ENCODE assay signal across 8 mouse cellular contexts in the genomic region with DNA sequence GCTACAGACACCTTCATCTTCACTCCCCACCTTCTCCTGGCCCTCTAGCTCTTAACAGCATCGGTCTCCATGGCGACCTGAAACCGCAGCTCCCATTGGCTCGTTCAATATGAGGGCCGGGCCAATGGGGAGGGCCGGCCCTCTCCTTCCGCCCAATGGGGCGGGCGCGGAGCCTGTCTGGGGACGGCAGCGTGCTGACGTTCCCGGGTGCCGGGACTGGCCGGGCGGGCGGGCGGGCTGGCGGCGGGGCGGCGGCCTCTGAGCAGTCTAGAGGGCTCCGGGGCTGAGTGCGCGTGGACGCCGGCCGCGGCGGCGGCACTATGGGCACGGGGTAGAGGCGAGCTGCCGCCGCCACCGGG. TPM values are rescaled to one million over a fixed set of nuclear protein-coding genes. Genes with fewer than 3 reads are reported as not detected.
DNase-seq lines count a peak whose midpoint lies in the region; ATAC-seq lines count a peak whose summit lies in the region.

A gene (minus strand): TSS at position 79 of the 359 bp plus-strand sequence.
A gene (plus strand): TSS at position 246 of the 359 bp plus-strand sequence.

- peak within 1 kb of the TSS; percentile 84 for H3K9ac ChIP-seq in forebrain, embryonic 12.5 days
- H3K9ac ChIP-seq in heart, embryonic 16.5 days (ENCODE audit: low read length), result peak within 1 kb of the TSS; percentile 97
- peak within 1 kb of the TSS; percentile 83 for H3K9ac ChIP-seq in liver, embryonic 13.5 days
- peak within 1 kb of the TSS; percentile 86 for H3K9ac ChIP-seq in stomach, embryonic 14.5 days (replicated peaks; ENCODE audit: low read depth, low read length)

- no peaks in the 10 kb centered on the region for H3K27me3 ChIP-seq in forebrain, embryonic 12.5 days
- H3K27me3 ChIP-seq in heart, embryonic 16.5 days (ENCODE audit: control insufficient read depth, insufficient read depth, low read length), result no peaks in the 10 kb centered on the region
- 0 out of 2 replicates have a peak, but pooled peaks cover 8% of the 10 kb centered on the region for H3K27me3 ChIP-seq in liver, embryonic 13.5 days
- no peaks in the 10 kb centered on the region for H3K27me3 ChIP-seq in stomach, embryonic 14.5 days (ENCODE audit: control insufficient read depth, insufficient read depth, low read length)

- peak within 1 kb of the TSS; percentile 80 for H3K4me2 ChIP-seq in forebrain, embryonic 12.5 days
- H3K4me2 ChIP-seq in heart, embryonic 16.5 days (ENCODE audit: low read depth, low read length), result peak within 1 kb of the TSS; percentile 92
- peak within 1 kb of the TSS; percentile 91 for H3K4me2 ChIP-seq in liver, embryonic 13.5 days
- H3K4me2 ChIP-seq in stomach, embryonic 14.5 days (replicated peaks; ENCODE audit: low read depth, low read length), result peak within 1 kb of the TSS; percentile 70

- WGBS in forebrain, embryonic 12.5 days, result 0% methylated on average over 22 of the region's 37 CpGs
- under 1% methylated on average over 32 of the region's 37 CpGs for WGBS in heart, embryonic 16.5 days
- WGBS in liver, embryonic 13.5 days (ENCODE audit: insufficient replicate concordance), result under 1% methylated on average over 22 of the region's 37 CpGs
- WGBS in stomach, embryonic 14.5 days, result under 1% methylated on average over 34 of the region's 37 CpGs

- peak within 1 kb of the TSS; percentile 86 for H3K4me3 ChIP-seq in forebrain, embryonic 12.5 days (replicated peaks)
- H3K4me3 ChIP-seq in heart, embryonic 16.5 days (ENCODE audit: low read length), result peak within 1 kb of the TSS; percentile 98
- peak within 1 kb of the TSS; percentile 80 for H3K4me3 ChIP-seq in liver, embryonic 13.5 days (replicated peaks)
- H3K4me3 ChIP-seq in stomach, embryonic 14.5 days (ENCODE audit: low read depth, low read length), result peak within 1 kb of the TSS; percentile 96

- H3K9me3 ChIP-seq in forebrain, embryonic 12.5 days, result no peaks in the 10 kb centered on the region
- no peaks in the 10 kb centered on the region for H3K9me3 ChIP-seq in heart, embryonic 16.5 days (replicated peaks; ENCODE audit: control insufficient read depth, low read length)
- H3K9me3 ChIP-seq in liver, embryonic 13.5 days (replicated peaks), result no peaks in the 10 kb centered on the region
- no peaks in the 10 kb centered on the region for H3K9me3 ChIP-seq in stomach, embryonic 14.5 days (ENCODE audit: control insufficient read depth, low read depth, low read length)

- no peaks in the 10 kb centered on the region for H3K36me3 ChIP-seq in forebrain, embryonic 12.5 days (replicated peaks)
- no peaks in the 10 kb centered on the region; the same call in 1 of the 2 replicates for H3K36me3 ChIP-seq in heart, embryonic 16.5 days (ENCODE audit: control insufficient read depth, insufficient read depth)
- H3K36me3 ChIP-seq in liver, embryonic 13.5 days, result no peaks in the 10 kb centered on the region
- H3K36me3 ChIP-seq in stomach, embryonic 14.5 days (ENCODE audit: control insufficient read depth, insufficient read depth, low read length), result no peaks in the 10 kb centered on the region

- peaks cover 18% of the 10 kb centered on the region for H3K4me1 ChIP-seq in forebrain, embryonic 12.5 days
- H3K4me1 ChIP-seq in heart, embryonic 16.5 days (ENCODE audit: control insufficient read depth, insufficient read depth, low read length), result peaks cover 19% of the 10 kb centered on the region
- H3K4me1 ChIP-seq in liver, embryonic 13.5 days (replicated peaks), result peaks cover 34% of the 10 kb centered on the region
- peaks cover 16% of the 10 kb centered on the region for H3K4me1 ChIP-seq in stomach, embryonic 14.5 days (ENCODE audit: control insufficient read depth, insufficient read depth, low read length)

- H3K27ac ChIP-seq in forebrain, embryonic 12.5 days, result peak within 1 kb of the TSS; percentile 86
- H3K27ac ChIP-seq in heart, embryonic 16.5 days (ENCODE audit: low read length), result peak within 1 kb of the TSS; percentile 98
- peak within 1 kb of the TSS; percentile 64 for H3K27ac ChIP-seq in liver, embryonic 13.5 days
- peak within 1 kb of the TSS; percentile 90 for H3K27ac ChIP-seq in stomach, embryonic 14.5 days (ENCODE audit: low read length)

- DNase-seq in c-Kit-positive CD71-negative TER-119-negative erythroid progenitor cells, embryonic 14.5 days (ENCODE audit: low read depth), result peak; percentile 86
- DNase-seq in kidney, postnatal 25 days, result peak; percentile 96 to 98
- DNase-seq in liver, embryonic 13.5 days, result peak; percentile 82
- peak; percentile 87 to 88 for DNase-seq in natural killer cell, adult 2 months (ENCODE audit: low spot score in 2 of 2)

- ATAC-seq in CD4-positive, CD25-positive, alpha-beta regulatory T cell, adult 4 months, result peak; percentile 94
- peak; percentile 98 for ATAC-seq in forebrain, embryonic 12.5 days (ENCODE audit: low FRiP score)
- peak; percentile 96 for ATAC-seq in heart, embryonic 16.5 days (replicated peaks; ENCODE audit: extremely low read depth, insufficient read depth, low FRiP score)
- peak; percentile 96 for ATAC-seq in liver, embryonic 13.5 days (ENCODE audit: low read depth)
- peak; percentile 98 for ATAC-seq in stomach, embryonic 14.5 days (ENCODE audit: insufficient number of reproducible peaks, insufficient read depth, low FRiP score, low read depth)

RNA-seq across cellular contexts. Expression of the first gene that starts in this region (rescaled TPM):
- 1 to 10 TPM; 1.0 to 1.1 TPM for polyA plus RNA-seq in CD4-positive, CD25-positive, alpha-beta regulatory T cell, adult 4 months (2017; shearing (Covaris generic))
- polyA plus RNA-seq in forebrain, embryonic 12.5 days (2016; fragmentation: Nextera tagmentation; extraction: Ambion mirVana), result 2.4 TPM in 2 replicates
- polyA plus RNA-seq in heart, embryonic 16.5 days (2015; fragmentation: Nextera tagmentation; extraction: Ambion mirVana), result 1.0 and 1.1 TPM in 2 replicates
- 0.20 and 0.25 TPM in 2 replicates for polyA plus RNA-seq in liver, embryonic 13.5 days (2015; fragmentation: Nextera tagmentation; extraction: Ambion mirVana)
- polyA plus RNA-seq in stomach, embryonic 14.5 days (2014; fragmentation: Nextera tagmentation; extraction: Ambion mirVana), result 1.3 and 1.6 TPM in 2 replicates

RNA-seq across cellular contexts. Expression of the second gene that starts in this region (rescaled TPM):
- 10 to 100 TPM; 14.7 to 17.2 TPM for polyA plus RNA-seq in CD4-positive, CD25-positive, alpha-beta regulatory T cell, adult 4 months (2017; shearing (Covaris generic))
- 19.0 and 20.1 TPM in 2 replicates for polyA plus RNA-seq in forebrain, embryonic 12.5 days (2016; fragmentation: Nextera tagmentation; extraction: Ambion mirVana)
- 44.5 and 48.3 TPM in 2 replicates for polyA plus RNA-seq in heart, embryonic 16.5 days (2015; fragmentation: Nextera tagmentation; extraction: Ambion mirVana)
- 5.8 and 6.3 TPM in 2 replicates for polyA plus RNA-seq in liver, embryonic 13.5 days (2015; fragmentation: Nextera tagmentation; extraction: Ambion mirVana)
- 45.1 and 45.6 TPM in 2 replicates for polyA plus RNA-seq in stomach, embryonic 14.5 days (2014; fragmentation: Nextera tagmentation; extraction: Ambion mirVana)

Comparison
In these comparisons a context has a peak if more than half of its experiments do, and no peak if none do; other contexts are left out.
1. Peak in every context shown above with its lines: DNase-seq, ATAC-seq, H3K4me3 ChIP-seq and H3K27ac ChIP-seq.